Mouse (Mus musculus) macrophage (primary cell): ENCODE results near the gene Ikzf1. TPM values are rescaled to one million over a fixed set of nuclear protein-coding genes. Genes with fewer than 3 reads are reported as not detected.

Experiments
- H3K27ac ChIP-seq: fragments of 350-480 bp; formaldehyde crosslinking; 2 replicates; pipeline ENCODE4 v1.9.0; 2021
- H3K36me3 ChIP-seq: fragments of 350-480 bp; formaldehyde crosslinking; 2 replicates; pipeline ENCODE4 v1.9.0; 2021; ENCODE audit errors: inconsistent target
- H3K4me3 ChIP-seq: fragments of 350-480 bp; formaldehyde crosslinking; 2 replicates; pipeline ENCODE4 v1.9.0; 2021; ENCODE audit errors: inconsistent target
- H3K79me2 ChIP-seq: fragments of 350-480 bp; formaldehyde crosslinking; 2 replicates; pipeline ENCODE4 v1.9.0; 2021; ENCODE audit errors: inconsistent target
- WGBS: methylation state at CpG from one replicate; pipeline ENCODE4 v1.1.7; 2026; ENCODE audit warnings: inconsistent platforms; ENCODE audit not compliant: missing documents; 5-methylcytosine and 5-hydroxymethylcytosine counted together
- polyA plus RNA-seq: library from polyadenylated mRNA; stranded (reverse); fragments of 250-400 nt; gene quantifications from 3 replicates; pipeline ENCODE4 v1.2.4, GENCODE M21; 2018; ENCODE audit warnings: inconsistent platforms

The Ikzf1 gene
- polyA plus RNA-seq, 1 experiment from 2014 or later = 28.8 TPM

DNA sequence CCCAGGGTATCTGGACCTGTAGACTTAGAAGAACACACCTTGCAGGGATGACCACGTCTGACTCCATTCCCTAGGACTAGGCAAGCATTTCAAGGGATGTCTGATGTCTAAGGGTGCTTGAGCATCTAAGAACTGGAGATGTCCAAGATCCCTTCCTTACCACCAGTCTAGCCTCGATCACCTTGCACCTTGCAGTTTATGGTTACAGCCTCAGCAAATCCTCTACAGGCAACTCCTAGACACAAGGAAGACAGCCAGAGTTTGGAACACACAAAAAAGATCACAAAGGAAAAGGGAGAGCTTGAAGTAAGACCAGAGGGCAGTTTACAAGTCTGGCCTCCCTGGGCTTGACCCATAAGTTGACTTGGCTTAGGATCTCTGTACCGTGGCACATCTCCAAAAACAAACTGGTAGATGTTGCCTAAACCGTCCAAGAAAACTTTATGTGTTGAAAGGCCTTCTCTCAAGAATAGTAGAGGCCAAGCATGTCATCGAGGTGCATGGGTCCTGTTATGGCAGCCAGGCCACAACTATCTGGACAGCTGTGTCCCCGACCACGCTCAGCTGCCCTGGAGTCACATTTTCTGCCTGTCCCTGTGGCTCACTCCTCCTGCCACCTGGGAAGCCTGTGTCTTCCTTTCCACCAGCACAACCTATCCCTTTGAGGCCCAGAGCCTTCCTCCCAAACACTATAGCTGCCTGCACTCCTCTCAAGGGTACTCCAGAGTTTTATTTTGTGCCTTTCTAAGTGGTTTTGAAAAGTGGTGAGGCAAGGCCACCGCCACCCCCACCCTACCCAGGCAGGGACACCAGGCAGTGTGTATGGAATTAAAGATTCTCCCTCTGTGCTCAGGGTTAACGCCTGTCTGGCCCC is 510 bp upstream of the Ikzf1 start:
- H3K4me3 ChIP-seq = no peak overlapping the region
- H3K36me3 ChIP-seq = no peaks in the 10 kb centered on the region
- peaks cover 30% of the 10 kb centered on the region for H3K79me2 ChIP-seq
- H3K27ac ChIP-seq = no peak overlapping the region
- 90% methylated on average over 9 of the region's 9 CpGs for WGBS

DNA sequence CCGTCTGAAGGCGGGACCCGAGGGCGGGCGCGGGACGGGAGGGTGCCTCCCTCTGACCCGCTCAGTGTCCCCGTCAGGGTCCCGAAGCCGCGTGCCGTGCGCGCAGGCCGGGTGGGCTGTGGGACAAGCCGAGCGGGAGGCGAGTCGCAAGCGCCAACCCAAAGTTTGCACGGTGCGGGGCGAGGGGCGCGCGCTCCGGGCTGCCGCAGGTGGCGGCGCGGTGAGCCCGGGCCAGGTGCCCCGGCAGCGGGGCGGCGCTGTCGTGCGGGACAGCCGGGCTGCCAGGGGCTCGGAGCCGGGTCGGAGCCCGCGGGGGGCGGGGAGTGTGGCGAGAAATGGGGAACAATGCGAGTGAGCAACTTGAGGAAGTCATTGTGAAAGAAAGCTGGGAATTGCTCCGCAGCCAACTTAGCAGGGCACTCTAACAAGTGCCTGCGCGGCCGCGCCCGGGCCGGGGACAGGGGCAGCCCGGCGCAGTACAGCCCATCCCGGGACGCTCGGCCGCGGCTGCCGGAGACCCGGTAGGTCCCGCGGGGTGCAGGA is 1.1 kb downstream of the Ikzf1 start:
- Histone ChIP-seq H3K36me3 (no peaks in the 10 kb centered on the region), H3K79me2 (peaks cover 47% of the 10 kb centered on the region), H3K4me3 (peak overlapping the region; percentile 81), H3K27ac (peak overlapping the region; percentile 78)
- WGBS = 0% methylated on average over 51 of the region's 66 CpGs

DNA sequence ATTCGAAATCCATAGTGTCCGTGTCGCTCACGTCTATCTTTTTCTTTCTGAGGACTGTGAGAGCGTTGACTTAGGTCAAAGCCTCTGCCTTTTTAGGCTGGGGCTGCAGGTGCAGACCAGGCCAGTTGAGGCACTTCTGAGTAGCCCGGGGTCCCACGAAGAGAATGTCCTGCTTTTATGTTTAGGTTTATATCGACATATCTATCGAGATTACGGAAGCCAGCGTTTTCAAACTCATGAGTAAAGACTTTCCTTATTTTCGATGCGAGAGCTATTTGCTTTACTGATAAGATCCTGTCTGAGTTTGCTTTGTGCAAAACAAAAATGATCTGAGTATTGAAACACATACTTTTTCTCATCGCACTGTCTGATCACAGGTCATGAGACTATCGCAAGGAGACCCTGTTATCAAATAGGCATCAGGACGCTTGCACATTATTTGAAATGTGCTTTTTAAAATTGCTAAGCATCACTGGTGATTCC is 1.8 kb downstream of the Ikzf1 start:
- Histone ChIP-seq H3K36me3 (no peaks in the 10 kb centered on the region), H3K79me2 (peaks cover 54% of the 10 kb centered on the region), H3K4me3 (peak overlapping the region; percentile 81), H3K27ac (peak overlapping the region; percentile 78)
- under 1% methylated on average over 16 of the region's 16 CpGs for WGBS

DNA sequence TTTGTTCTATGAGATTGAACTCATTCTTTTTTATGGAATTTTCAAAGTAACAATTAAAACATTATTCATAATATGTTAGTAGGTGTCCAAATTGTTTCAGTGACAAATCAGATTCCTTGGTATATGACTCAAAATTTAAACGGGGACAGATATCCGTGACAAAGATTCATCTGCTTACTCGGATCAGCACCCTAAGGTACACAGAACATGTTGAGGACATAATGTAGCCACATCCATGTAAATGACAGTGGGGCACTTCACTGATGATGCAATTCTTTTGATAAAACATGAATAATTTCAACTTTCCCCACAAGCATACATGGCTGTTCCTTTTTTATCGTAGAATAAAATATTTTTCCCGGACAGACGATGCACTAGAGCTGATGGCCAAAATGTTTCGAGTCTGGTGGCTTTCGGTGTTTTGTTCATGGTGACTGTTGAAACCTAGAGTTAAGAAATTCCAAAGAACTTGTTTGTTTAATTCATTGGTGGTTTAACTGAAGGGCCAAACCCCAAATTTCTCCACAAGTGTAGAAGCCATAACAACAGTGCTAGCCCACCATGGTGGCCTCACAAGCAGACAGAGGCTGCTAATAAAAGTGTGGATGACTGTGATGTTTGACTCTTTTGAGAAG is 2.9 kb downstream of the Ikzf1 start:
- 0% methylated on average over 8 of the region's 8 CpGs for WGBS
- H3K4me3 ChIP-seq = peak overlapping the region; percentile 81
- peaks cover 64% of the 10 kb centered on the region for H3K79me2 ChIP-seq
- no peaks in the 10 kb centered on the region for H3K36me3 ChIP-seq
- peak overlapping the region; percentile 94 for H3K27ac ChIP-seq

DNA sequence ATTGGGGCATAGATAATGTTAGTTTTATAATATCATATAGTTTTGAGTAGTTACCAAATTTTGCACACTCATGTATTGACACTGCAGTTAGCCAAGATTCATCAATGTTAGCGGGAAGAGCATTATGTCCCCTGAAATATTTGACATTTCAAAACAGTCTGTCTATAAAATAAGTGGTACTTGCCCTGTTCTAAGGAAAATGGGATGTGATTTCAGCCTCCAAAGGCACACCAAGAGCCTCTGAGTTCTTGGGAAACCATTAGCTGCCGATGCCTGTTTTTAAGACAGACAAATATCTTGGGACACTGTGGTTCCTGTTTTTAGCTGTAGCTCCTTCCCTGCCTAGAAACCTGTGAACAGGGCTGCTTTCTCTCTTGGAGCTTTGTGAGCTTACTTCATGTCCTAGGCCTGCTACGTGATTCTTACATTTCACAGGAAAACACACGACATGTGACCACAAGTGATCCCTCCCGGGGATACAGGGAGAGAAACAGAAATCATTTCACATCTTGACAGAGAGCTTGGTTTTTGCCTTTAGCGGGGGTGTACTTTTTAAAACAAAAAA is 4.0 kb downstream of the Ikzf1 start:
- WGBS = 5% methylated on average over 6 of the region's 6 CpGs
- H3K4me3 ChIP-seq = peak overlapping the region; percentile 81
- peak overlapping the region; percentile 94 for H3K27ac ChIP-seq

DNA sequence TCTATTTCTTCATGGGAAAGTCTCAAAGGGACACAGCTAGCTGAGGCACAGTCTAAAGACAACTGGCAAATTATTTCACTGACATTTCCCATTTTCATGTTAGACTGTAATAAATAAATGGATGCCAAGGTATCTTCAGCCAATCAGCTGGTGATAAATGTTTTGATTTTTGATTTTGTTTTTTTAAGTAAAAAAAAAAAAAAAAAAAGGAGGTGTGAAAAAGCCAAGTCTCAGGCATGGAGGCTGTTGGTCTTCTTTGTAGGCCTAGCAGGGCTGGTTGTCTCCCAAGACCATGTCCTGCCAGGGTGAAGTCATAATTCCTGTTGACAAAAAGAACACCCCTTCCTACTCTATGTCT is 4.9 kb downstream of the Ikzf1 start:
- no peaks in the 10 kb centered on the region for H3K36me3 ChIP-seq
- H3K79me2 ChIP-seq = peaks cover 84% of the 10 kb centered on the region
- H3K27ac ChIP-seq = peak overlapping the region; percentile 94
- H3K4me3 ChIP-seq = peak overlapping the region; percentile 81; the same call in 1 of the 2 replicates

More for the DNA sequence above, 4.0 kb downstream of the Ikzf1 start:
- H3K79me2 ChIP-seq = peaks cover 76% of the 10 kb centered on the region
- no peaks in the 10 kb centered on the region for H3K36me3 ChIP-seq

DNA sequence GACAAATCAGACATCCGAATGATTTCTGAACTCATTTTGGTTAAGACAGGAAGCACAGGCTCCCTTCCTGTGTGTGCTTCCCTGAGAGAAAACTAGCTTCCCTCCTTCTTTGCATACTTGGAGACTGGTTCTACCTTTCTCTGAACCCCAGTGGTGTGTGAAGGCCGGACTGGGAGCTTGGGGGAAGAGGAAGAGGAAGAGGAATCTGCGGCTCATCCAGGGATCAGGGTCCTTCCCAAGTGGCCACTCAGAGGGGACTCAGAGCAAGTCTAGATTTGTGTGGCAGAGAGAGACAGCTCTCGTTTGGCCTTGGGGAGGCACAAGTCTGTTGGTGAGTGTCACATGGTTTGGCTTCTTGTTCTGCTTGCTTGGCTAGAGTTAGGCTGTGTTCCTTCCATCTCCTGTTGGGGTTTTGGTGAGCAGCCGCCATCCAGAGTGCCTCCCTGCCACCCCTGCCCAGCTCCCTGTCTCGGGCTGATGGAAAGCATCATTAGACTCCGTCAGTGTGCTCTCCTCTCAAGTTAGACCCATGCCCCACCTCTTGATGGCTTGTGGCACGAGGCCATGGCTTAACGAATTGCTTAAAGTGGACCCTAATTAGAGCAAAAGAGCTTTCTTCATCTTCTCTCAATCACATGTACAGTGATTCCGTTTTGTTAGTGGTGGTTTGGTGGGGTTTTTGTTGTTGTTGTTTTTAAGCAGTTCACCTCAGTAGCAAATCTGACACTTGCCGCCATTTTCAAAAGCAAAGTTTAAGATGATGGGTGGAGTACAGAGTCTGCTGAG is 5.4 kb downstream of the Ikzf1 start:
- Histone ChIP-seq H3K79me2 (peaks cover 90% of the 10 kb centered on the region), H3K4me3 (peak overlapping the region; percentile 81), H3K36me3 (no peaks in the 10 kb centered on the region), H3K27ac (peak overlapping the region; percentile 94)
- WGBS = 7% methylated on average over 9 of the region's 11 CpGs

DNA sequence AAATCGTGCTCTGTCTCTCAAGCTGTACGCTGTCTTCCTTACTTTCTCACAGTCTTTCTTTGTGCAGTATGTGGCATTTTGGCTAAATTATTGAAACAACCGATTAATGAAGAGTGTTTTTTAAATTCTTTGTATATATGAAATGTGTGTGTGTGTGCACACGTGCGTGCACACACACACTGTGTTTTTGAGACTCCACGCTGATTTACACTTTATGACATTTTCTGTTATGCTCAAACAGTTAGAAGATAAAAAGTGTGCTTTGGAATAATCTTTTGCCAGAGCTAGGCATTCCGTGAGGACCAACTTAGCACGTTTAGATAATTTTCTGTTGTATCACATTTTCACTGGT is 6.0 kb downstream of the Ikzf1 start:
- H3K27ac ChIP-seq = peak overlapping the region; percentile 94
- H3K79me2 ChIP-seq = peaks cover 96% of the 10 kb centered on the region
- whole genome bisulfite sequencing = 51% methylated on average over 8 of the region's 8 CpGs
- no peaks in the 10 kb centered on the region for H3K36me3 ChIP-seq
- H3K4me3 ChIP-seq = peak overlapping the region; percentile 81

DNA sequence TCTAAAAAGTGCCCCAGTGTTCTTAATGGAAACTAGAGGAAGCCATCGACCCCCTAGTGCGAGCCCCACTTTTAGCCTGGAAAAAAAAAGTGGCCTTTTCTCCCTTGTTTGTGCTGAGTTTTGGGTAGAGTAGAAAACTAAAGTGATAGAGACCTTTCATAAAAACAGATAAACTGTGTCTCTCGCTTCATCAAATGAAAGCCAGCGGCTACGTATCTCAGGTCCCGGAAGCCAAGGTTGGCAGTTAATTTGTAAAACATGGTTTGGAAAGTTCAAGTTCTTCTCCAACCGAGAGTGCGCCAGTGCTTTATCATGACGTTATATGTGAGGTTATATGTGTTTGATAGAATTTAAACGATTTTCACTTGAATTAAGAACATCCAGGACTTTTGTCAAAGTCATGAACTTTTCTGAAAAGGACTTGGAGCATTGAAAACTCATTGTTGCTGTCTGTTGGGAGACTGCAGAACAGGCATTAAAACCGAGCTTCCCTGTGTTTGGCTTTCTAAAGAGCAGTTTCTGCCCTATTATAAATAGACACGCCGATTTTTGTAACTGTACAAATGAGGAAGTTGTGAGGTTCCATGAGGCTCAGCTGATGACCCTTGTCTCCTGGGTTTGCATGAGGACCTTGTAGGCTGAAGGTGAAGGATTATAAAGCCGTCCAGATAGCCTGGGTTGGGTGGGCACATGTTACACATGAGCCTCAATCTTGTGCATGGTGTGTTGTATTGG is 6.7 kb downstream of the Ikzf1 start:
- peak overlapping the region; percentile 81 for H3K4me3 ChIP-seq
- peak overlapping the region; percentile 94 for H3K27ac ChIP-seq
- no peaks in the 10 kb centered on the region for H3K36me3 ChIP-seq
- WGBS = 5% methylated on average over 13 of the region's 14 CpGs
- H3K79me2 ChIP-seq = peaks cover 100% of the 10 kb centered on the region

DNA sequence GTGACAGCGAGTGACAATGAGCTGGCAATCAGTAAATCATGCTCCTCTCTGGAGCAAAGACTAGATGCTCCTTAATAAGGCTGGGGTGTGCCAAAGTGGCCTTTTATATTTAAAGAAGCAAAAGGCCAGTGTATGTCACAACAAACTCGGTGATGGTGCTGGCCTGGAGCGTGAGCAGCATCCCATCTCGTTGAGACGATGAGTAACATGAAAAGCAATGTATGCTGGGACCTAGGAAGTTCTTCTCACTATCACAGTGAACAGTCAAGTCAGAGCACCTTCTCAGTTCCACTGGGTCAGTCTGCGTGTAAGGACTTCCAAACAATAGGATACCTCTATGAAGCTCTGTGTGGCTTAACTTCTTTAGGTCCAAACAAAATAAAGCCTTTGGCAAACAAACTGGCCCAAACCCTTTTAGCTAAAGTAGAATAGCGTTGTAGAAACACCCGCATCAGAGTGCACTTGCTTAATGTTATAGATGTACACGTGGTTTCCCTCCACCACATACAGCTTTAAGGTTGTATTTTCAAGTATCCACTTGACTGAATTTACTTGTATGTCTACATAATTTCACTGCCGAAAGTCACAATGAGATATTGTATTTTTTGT is 7.9 kb downstream of the Ikzf1 start:
- Histone ChIP-seq H3K79me2 (peaks cover 100% of the 10 kb centered on the region), H3K4me3 (no peak overlapping the region), H3K36me3 (no peaks in the 10 kb centered on the region), H3K27ac (peak overlapping the region; percentile 94; the same call in 1 of the 2 replicates)
- 78% methylated on average over 9 of the region's 10 CpGs for WGBS

DNA sequence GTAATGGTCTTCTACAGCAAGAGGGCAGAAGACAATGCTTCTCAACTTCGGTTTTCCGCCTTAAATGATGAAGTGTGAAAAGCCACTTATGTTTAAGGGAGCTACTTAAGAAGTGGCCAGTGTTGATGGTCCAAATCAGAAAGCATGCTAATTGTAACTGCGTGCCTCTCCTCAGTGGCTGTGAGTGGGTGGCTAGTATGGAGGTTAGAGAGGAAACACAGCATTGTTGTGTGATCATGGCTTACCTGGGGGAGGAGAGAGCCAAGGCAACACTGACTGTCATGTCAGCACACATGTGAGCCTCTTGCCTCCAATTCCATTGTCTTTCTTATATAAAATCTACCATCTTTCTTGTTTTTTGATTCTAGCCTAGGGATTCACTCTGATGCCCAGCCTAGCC is 8.6 kb downstream of the Ikzf1 start:
- H3K4me3 ChIP-seq = no peak overlapping the region
- WGBS = 93% methylated on average over 3 of the region's 3 CpGs
- peaks cover 100% of the 10 kb centered on the region for H3K79me2 ChIP-seq
- no peaks in the 10 kb centered on the region for H3K36me3 ChIP-seq
- H3K27ac ChIP-seq = no peak overlapping the region

DNA sequence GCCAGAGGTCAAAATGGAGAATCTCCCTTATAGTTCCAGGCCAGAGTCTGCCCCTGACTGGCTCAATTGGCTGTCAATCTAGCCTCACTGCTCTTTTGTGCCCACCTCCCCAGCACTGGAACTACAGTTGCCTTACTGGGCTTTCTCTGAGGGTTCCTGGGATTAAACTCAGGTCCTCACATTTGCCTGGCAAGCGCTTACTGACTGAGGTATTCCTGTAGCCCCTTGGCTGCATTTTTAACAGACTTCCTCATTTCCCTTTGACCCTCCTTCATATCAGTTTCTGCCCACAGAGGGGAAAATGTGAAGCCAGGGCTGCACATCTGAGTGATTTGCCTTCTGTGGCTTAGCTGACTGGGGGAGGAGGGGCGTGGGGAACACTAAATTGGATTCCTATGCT is 9.3 kb downstream of the Ikzf1 start:
- peaks cover 100% of the 10 kb centered on the region for H3K79me2 ChIP-seq
- WGBS = 16% methylated on average over 2 of the region's 2 CpGs
- 0 out of 2 replicates have a peak, but pooled peaks cover 2% of the 10 kb centered on the region for H3K36me3 ChIP-seq
- no peak overlapping the region for H3K4me3 ChIP-seq
- no peak overlapping the region for H3K27ac ChIP-seq

DNA sequence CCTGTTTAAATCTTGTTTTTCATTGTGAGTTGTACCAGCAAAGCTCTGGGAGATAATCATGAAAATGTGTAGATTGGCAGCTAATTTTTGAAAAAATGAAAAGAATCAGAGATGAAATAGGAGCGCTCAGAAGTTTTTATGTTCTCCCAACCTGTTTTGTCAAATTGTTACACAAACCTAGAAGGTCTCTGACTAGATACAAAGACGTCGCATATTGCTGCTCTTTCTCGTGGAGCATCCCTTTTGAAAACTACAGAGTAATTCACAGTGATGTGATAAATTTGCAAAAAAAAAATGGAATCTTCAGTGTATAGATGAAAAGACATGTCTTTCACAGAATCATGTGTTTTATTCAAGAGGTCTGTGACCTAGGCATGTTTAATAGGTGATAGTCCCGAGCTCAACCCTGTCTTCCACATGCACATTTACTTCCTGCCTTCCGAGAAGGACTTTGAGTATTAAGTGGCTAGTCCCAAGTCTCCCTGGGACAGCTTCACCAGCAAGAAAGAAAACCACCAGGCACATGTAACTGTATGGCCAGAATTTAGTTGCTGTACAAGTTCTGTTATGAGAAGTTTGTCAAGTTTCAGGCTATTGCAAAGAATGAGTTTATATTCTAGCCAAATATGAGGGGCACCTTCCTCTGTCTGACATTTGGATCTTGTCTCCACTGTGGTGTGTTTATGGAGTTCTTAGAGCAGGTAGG is 9.8 kb downstream of the Ikzf1 start:
- H3K79me2 ChIP-seq = peaks cover 100% of the 10 kb centered on the region
- no peak overlapping the region for H3K4me3 ChIP-seq
- WGBS = 73% methylated on average over 6 of the region's 6 CpGs
- H3K27ac ChIP-seq = no peak overlapping the region
- 0 out of 2 replicates have a peak, but pooled peaks cover 8% of the 10 kb centered on the region for H3K36me3 ChIP-seq
